Mouse (Mus musculus): ENCODE measurements at regions not wholly inside any gene's neighbourhood (a gene's known extent, or its start where the extent isn't known, plus 50 kb on each side); places are given as distances from the start of the nearest gene placed in this dataset.

- H3K9ac ChIP-seq (ENCODE audit: low read depth, low read length), result no peak overlapping the region
- no peak overlapping the region for H3K27ac ChIP-seq (ENCODE audit: low read depth, low read length)
- no peaks in the 10 kb centered on the region for H3K36me3 ChIP-seq (ENCODE audit: control insufficient read depth, insufficient read depth, low read length)
- peak; percentile 64; the same call in 1 of the 2 replicates for ATAC-seq
- no peak overlapping the region for H3K4me3 ChIP-seq (ENCODE audit: low read length)
- H3K27me3 ChIP-seq (replicated peaks; ENCODE audit: control insufficient read depth, insufficient read depth, low read length), result no peaks in the 10 kb centered on the region
- no peaks in the 10 kb centered on the region for H3K9me3 ChIP-seq (ENCODE audit: control insufficient read depth, low read length)
- H3K4me2 ChIP-seq (ENCODE audit: low read length), result no peak overlapping the region
- WGBS, result 42% methylated on average over 4 of the region's 4 CpGs
- H3K4me1 ChIP-seq (ENCODE audit: control insufficient read depth, insufficient read depth, low read depth, low read length), result no peaks in the 10 kb centered on the region
Measured at GRCm38 (mm10) chr3:39884370-39884769, 646.7 kb upstream of the Intu start.

GRCm38 (mm10) chr3:39888376-39888775 is 642.7 kb upstream of the Intu start:
- no peak for ATAC-seq
- Histone ChIP-seq H3K4me1 (ENCODE audit: control insufficient read depth, insufficient read depth, low read depth, low read length) (no peaks in the 10 kb centered on the region), H3K36me3 (ENCODE audit: control insufficient read depth, insufficient read depth, low read length) (no peaks in the 10 kb centered on the region), H3K4me2 (ENCODE audit: low read length) (no peak overlapping the region), H3K27ac (ENCODE audit: low read depth, low read length) (no peak overlapping the region), H3K4me3 (ENCODE audit: low read length) (no peak overlapping the region), H3K9me3 (ENCODE audit: control insufficient read depth, low read length) (no peaks in the 10 kb centered on the region), H3K27me3 (replicated peaks; ENCODE audit: control insufficient read depth, insufficient read depth, low read length) (no peaks in the 10 kb centered on the region), H3K9ac (ENCODE audit: low read depth, low read length) (no peak overlapping the region)
- WGBS, result 79% methylated on average over 5 of the region's 5 CpGs

- Histone ChIP-seq H3K27me3 (replicated peaks; ENCODE audit: control insufficient read depth, insufficient read depth, low read length) (no peaks in the 10 kb centered on the region), H3K9ac (ENCODE audit: low read depth, low read length) (no peak overlapping the region), H3K9me3 (ENCODE audit: control insufficient read depth, low read length) (no peaks in the 10 kb centered on the region), H3K4me3 (ENCODE audit: low read length) (no peak overlapping the region), H3K4me1 (ENCODE audit: control insufficient read depth, insufficient read depth, low read depth, low read length) (no peaks in the 10 kb centered on the region), H3K4me2 (ENCODE audit: low read length) (no peak overlapping the region), H3K36me3 (ENCODE audit: control insufficient read depth, insufficient read depth, low read length) (no peaks in the 10 kb centered on the region), H3K27ac (ENCODE audit: low read depth, low read length) (no peak overlapping the region)
- ATAC-seq, result no peak
- WGBS, result 69% methylated on average over 2 of the region's 2 CpGs
Measured at GRCm38 (mm10) chr3:39889222-39889621, 641.9 kb upstream of the Intu start.

- WGBS, result 67% methylated on average over 5 of the region's 5 CpGs
Measured at GRCm38 (mm10) chr3:39898961-39899360, 632.1 kb upstream of the Intu start.

GRCm38 (mm10) chr3:39900207-39900606 is 630.9 kb upstream of the Intu start:
- H3K4me1 ChIP-seq (ENCODE audit: control insufficient read depth, insufficient read depth, low read depth, low read length), result no peaks in the 10 kb centered on the region
- no peak overlapping the region for H3K9ac ChIP-seq (ENCODE audit: low read depth, low read length)
- 86% methylated on average over 2 of the region's 2 CpGs for WGBS

More at GRCm38 (mm10) chr3:39898961-39899360, 632.1 kb upstream of the Intu start:
- H3K4me3 ChIP-seq (ENCODE audit: low read length), result no peak overlapping the region
- H3K9ac ChIP-seq (ENCODE audit: low read depth, low read length), result no peak overlapping the region
- H3K36me3 ChIP-seq (ENCODE audit: control insufficient read depth, insufficient read depth, low read length), result no peaks in the 10 kb centered on the region
- no peak overlapping the region for H3K27ac ChIP-seq (ENCODE audit: low read depth, low read length)
- no peaks in the 10 kb centered on the region for H3K9me3 ChIP-seq (ENCODE audit: control insufficient read depth, low read length)
- H3K4me1 ChIP-seq (ENCODE audit: control insufficient read depth, insufficient read depth, low read depth, low read length), result no peaks in the 10 kb centered on the region
- H3K4me2 ChIP-seq (ENCODE audit: low read length), result no peak overlapping the region
- ATAC-seq, result no peak
- no peaks in the 10 kb centered on the region for H3K27me3 ChIP-seq (replicated peaks; ENCODE audit: control insufficient read depth, insufficient read depth, low read length)

GRCm38 (mm10) chr3:39904377-39904776 is 626.7 kb upstream of the Intu start:
- Histone ChIP-seq H3K36me3 (ENCODE audit: control insufficient read depth, insufficient read depth, low read length) (no peaks in the 10 kb centered on the region), H3K4me3 (ENCODE audit: low read length) (no peak overlapping the region), H3K9ac (ENCODE audit: low read depth, low read length) (no peak overlapping the region), H3K27ac (ENCODE audit: low read depth, low read length) (no peak overlapping the region), H3K4me2 (ENCODE audit: low read length) (no peak overlapping the region), H3K27me3 (replicated peaks; ENCODE audit: control insufficient read depth, insufficient read depth, low read length) (no peaks in the 10 kb centered on the region), H3K4me1 (ENCODE audit: control insufficient read depth, insufficient read depth, low read depth, low read length) (no peaks in the 10 kb centered on the region), H3K9me3 (ENCODE audit: control insufficient read depth, low read length) (no peaks in the 10 kb centered on the region)
- 60% methylated on average over 3 of the region's 3 CpGs for WGBS
- ATAC-seq, result no peak

More at GRCm38 (mm10) chr3:39900207-39900606, 630.9 kb upstream of the Intu start:
- H3K27me3 ChIP-seq (replicated peaks; ENCODE audit: control insufficient read depth, insufficient read depth, low read length), result no peaks in the 10 kb centered on the region
- no peak for ATAC-seq
- no peak overlapping the region for H3K4me3 ChIP-seq (ENCODE audit: low read length)
- no peaks in the 10 kb centered on the region for H3K36me3 ChIP-seq (ENCODE audit: control insufficient read depth, insufficient read depth, low read length)
- H3K9me3 ChIP-seq (ENCODE audit: control insufficient read depth, low read length), result no peaks in the 10 kb centered on the region
- H3K4me2 ChIP-seq (ENCODE audit: low read length), result no peak overlapping the region
- no peak overlapping the region for H3K27ac ChIP-seq (ENCODE audit: low read depth, low read length)

- WGBS, result 82% methylated on average over 4 of the region's 4 CpGs
- Histone ChIP-seq H3K4me3 (ENCODE audit: low read length) (no peak overlapping the region), H3K9me3 (ENCODE audit: control insufficient read depth, low read length) (no peaks in the 10 kb centered on the region), H3K27ac (ENCODE audit: low read depth, low read length) (no peak overlapping the region), H3K9ac (ENCODE audit: low read depth, low read length) (no peak overlapping the region), H3K4me1 (ENCODE audit: control insufficient read depth, insufficient read depth, low read depth, low read length) (no peaks in the 10 kb centered on the region), H3K27me3 (replicated peaks; ENCODE audit: control insufficient read depth, insufficient read depth, low read length) (no peaks in the 10 kb centered on the region), H3K36me3 (ENCODE audit: control insufficient read depth, insufficient read depth, low read length) (no peaks in the 10 kb centered on the region), H3K4me2 (ENCODE audit: low read length) (no peak overlapping the region)
- ATAC-seq, result no peak
Measured at GRCm38 (mm10) chr3:39908676-39909362, 622.3 kb upstream of the Intu start.

- WGBS, result 75% methylated on average over 1 of the region's 1 CpGs
- Histone ChIP-seq H3K4me2 (ENCODE audit: low read length) (no peak overlapping the region), H3K9ac (ENCODE audit: low read depth, low read length) (no peak overlapping the region), H3K4me1 (ENCODE audit: control insufficient read depth, insufficient read depth, low read depth, low read length) (no peaks in the 10 kb centered on the region), H3K27ac (ENCODE audit: low read depth, low read length) (no peak overlapping the region), H3K4me3 (ENCODE audit: low read length) (no peak overlapping the region), H3K36me3 (ENCODE audit: control insufficient read depth, insufficient read depth, low read length) (no peaks in the 10 kb centered on the region), H3K27me3 (replicated peaks; ENCODE audit: control insufficient read depth, insufficient read depth, low read length) (no peaks in the 10 kb centered on the region), H3K9me3 (ENCODE audit: control insufficient read depth, low read length) (no peaks in the 10 kb centered on the region)
- no peak for ATAC-seq
Measured at GRCm38 (mm10) chr3:39909642-39910041, 621.4 kb upstream of the Intu start.

- 92% methylated on average over 2 of the region's 2 CpGs for WGBS
- no peak overlapping the region for H3K4me2 ChIP-seq (ENCODE audit: low read length)
- no peaks in the 10 kb centered on the region for H3K27me3 ChIP-seq (replicated peaks; ENCODE audit: control insufficient read depth, insufficient read depth, low read length)
- H3K36me3 ChIP-seq (ENCODE audit: control insufficient read depth, insufficient read depth, low read length), result no peaks in the 10 kb centered on the region
- no peak overlapping the region for H3K27ac ChIP-seq (ENCODE audit: low read depth, low read length)
- no peaks in the 10 kb centered on the region for H3K4me1 ChIP-seq (ENCODE audit: control insufficient read depth, insufficient read depth, low read depth, low read length)
- no peak overlapping the region for H3K4me3 ChIP-seq (ENCODE audit: low read length)
- no peak overlapping the region for H3K9ac ChIP-seq (ENCODE audit: low read depth, low read length)
- no peaks in the 10 kb centered on the region for H3K9me3 ChIP-seq (ENCODE audit: control insufficient read depth, low read length)
- ATAC-seq, result no peak
Measured at GRCm38 (mm10) chr3:39918601-39919000, 612.5 kb upstream of the Intu start.

Measured in hindbrain, embryonic 16.5 days (tissue).